Mouse (Mus musculus) T-helper 17 cell (primary cell): Measurements from ENCODE around the gene Cdkn2c.
"Not testable (repeated sequence)": the region's sequence is repeated elsewhere in the genome, so short reads cannot be mapped to it uniquely, and the experiment has no call there.

Source experiments
- in situ Hi-C, 2 experiments: fragments of 300-600 bp; cut with MboI, MseI; formaldehyde crosslinking; loops; 1 replicate in 1 of 2; 2 replicates in 1 of 2; pipeline ENCODE4 v1.15.1; 2025; ENCODE audit warnings: high pct_unique_total_duplicates in 2 of 2

The Cdkn2c gene

GRCm38 (mm10) chr4:109666461-109667269 is at the start of gene Cdkn2c:
Gene Cdkn2c, minus strand, starts transcription at chr4:109667189.
- in situ Hi-C loops, result loop anchor here (5.0 to 25.0 kb wide), 2 partner anchors 179 to 829 kb away; partner anchors contain the start of genes A730015C16Rik (in 1 of the 2), Btf3l4 (in 1 of the 2), Kti12 (in 1 of the 2) and Txndc12 (in 1 of the 2)

GRCm38 (mm10) chr4:109705349-109705748 is 38.4 kb upstream of the Cdkn2c start:
- in situ Hi-C loops, result no loop called here

- in situ Hi-C loops, result no loop called here
Observed at GRCm38 (mm10) chr4:109703568-109703967, 36.6 kb upstream of the Cdkn2c start.

- in situ Hi-C loops, result not testable (repeated sequence)
Observed at GRCm38 (mm10) chr4:109700727-109701126, 33.7 kb upstream of the Cdkn2c start.

- in situ Hi-C loops, result no loop called here
Observed at GRCm38 (mm10) chr4:109692674-109693073, 25.7 kb upstream of the Cdkn2c start.

- in situ Hi-C loops, result no loop called here
Observed at GRCm38 (mm10) chr4:109683561-109683960, 16.6 kb upstream of the Cdkn2c start.

- in situ Hi-C loops, result no loop called here
Observed at GRCm38 (mm10) chr4:109677221-109677620, 10.2 kb upstream of the Cdkn2c start.

GRCm38 (mm10) chr4:109676218-109677215 is 9.5 kb upstream of the Cdkn2c start, which contains the start of gene Faf1:
Gene Faf1, plus strand, starts transcription at chr4:109676588.
- in situ Hi-C loops, result no loop called here

- in situ Hi-C loops, result loop anchor here in 1 of 2 experiments (25.0 kb wide), 1 partner anchor 837 kb away; the partner anchor contains the start of genes A730015C16Rik, Btf3l4, Kti12 and Txndc12
Observed at GRCm38 (mm10) chr4:109674097-109674496, 7.1 kb upstream of the Cdkn2c start.

- in situ Hi-C loops, result loop anchor here in 1 of 2 experiments (25.0 kb wide), 1 partner anchor 835 kb away; the partner anchor contains the start of genes A730015C16Rik, Btf3l4, Kti12 and Txndc12
Observed at GRCm38 (mm10) chr4:109671941-109672340, 5.0 kb upstream of the Cdkn2c start.

- in situ Hi-C loops, result loop anchor here in 1 of 2 experiments (25.0 kb wide), 1 partner anchor 833 kb away; the partner anchor contains the start of genes A730015C16Rik, Btf3l4, Kti12 and Txndc12
Observed at GRCm38 (mm10) chr4:109670213-109670612, 3.2 kb upstream of the Cdkn2c start.

- in situ Hi-C loops, result loop anchor here (5.0 to 25.0 kb wide), 2 partner anchors 180 to 830 kb away; partner anchors contain the start of genes A730015C16Rik (in 1 of the 2), Btf3l4 (in 1 of the 2), Kti12 (in 1 of the 2) and Txndc12 (in 1 of the 2)
Observed at GRCm38 (mm10) chr4:109667518-109667917, 529 bp upstream of the Cdkn2c start.

- in situ Hi-C loops, result loop anchor here (5.0 to 25.0 kb wide), 2 partner anchors 179 to 829 kb away; partner anchors contain the start of genes A730015C16Rik (in 1 of the 2), Btf3l4 (in 1 of the 2), Kti12 (in 1 of the 2) and Txndc12 (in 1 of the 2)
Observed at GRCm38 (mm10) chr4:109665982-109666460, 968 bp downstream of the Cdkn2c start.

- in situ Hi-C loops, result loop anchor here (5.0 to 25.0 kb wide), 2 partner anchors 178 to 828 kb away; partner anchors contain the start of genes A730015C16Rik (in 1 of the 2), Btf3l4 (in 1 of the 2), Kti12 (in 1 of the 2) and Txndc12 (in 1 of the 2)
Observed at GRCm38 (mm10) chr4:109665101-109665981, 1.6 kb downstream of the Cdkn2c start.

GRCm38 (mm10) chr4:109664091-109664490 is 2.9 kb downstream of the Cdkn2c start:
- in situ Hi-C loops, result loop anchor here in 1 of 2 experiments (25.0 kb wide), 1 partner anchor 827 kb away; the partner anchor contains the start of genes A730015C16Rik, Btf3l4, Kti12 and Txndc12

GRCm38 (mm10) chr4:109662271-109662670 is 4.7 kb downstream of the Cdkn2c start:
- in situ Hi-C loops, result loop anchor here in 1 of 2 experiments (25.0 kb wide), 1 partner anchor 825 kb away; the partner anchor contains the start of genes A730015C16Rik, Btf3l4, Kti12 and Txndc12

GRCm38 (mm10) chr4:109661183-109661582 is 5.8 kb downstream of the Cdkn2c start:
- in situ Hi-C loops, result loop anchor here in 1 of 2 experiments (25.0 kb wide), 1 partner anchor 824 kb away; the partner anchor contains the start of genes A730015C16Rik, Btf3l4, Kti12 and Txndc12

GRCm38 (mm10) chr4:109660568-109660967 is 6.4 kb downstream of the Cdkn2c start:
- in situ Hi-C loops, result loop anchor here in 1 of 2 experiments (25.0 kb wide), 1 partner anchor 823 kb away; the partner anchor contains the start of genes A730015C16Rik, Btf3l4, Kti12 and Txndc12

GRCm38 (mm10) chr4:109659571-109659970 is 7.4 kb downstream of the Cdkn2c start:
- in situ Hi-C loops, result loop anchor here in 1 of 2 experiments (25.0 kb wide), 1 partner anchor 822 kb away; the partner anchor contains the start of genes A730015C16Rik, Btf3l4, Kti12 and Txndc12
